Mouse (Mus musculus): ENCODE results near the gene Mrpl51.

Gene Mrpl51

DNA sequence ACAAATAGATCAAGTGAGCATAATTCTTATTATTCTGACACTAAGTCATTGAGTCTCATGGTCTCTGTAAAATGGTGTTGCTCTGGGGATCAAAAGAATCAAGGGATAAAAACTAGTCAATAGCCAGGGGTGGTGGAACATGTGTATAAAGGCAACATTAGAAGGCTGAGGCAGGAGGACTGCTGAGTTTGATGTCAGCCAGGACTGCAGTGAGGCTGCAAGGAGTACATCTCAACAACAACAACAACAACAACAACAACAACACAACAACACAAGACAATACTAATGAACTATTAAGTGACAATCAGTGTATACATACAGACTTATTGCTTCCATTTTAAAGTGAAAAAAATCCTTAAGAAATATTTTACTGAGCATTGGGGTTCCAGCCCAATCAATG, 785 bp upstream of the Mrpl51 start:
- in situ Hi-C loops (cut with MboI): no loop called here

DNA sequence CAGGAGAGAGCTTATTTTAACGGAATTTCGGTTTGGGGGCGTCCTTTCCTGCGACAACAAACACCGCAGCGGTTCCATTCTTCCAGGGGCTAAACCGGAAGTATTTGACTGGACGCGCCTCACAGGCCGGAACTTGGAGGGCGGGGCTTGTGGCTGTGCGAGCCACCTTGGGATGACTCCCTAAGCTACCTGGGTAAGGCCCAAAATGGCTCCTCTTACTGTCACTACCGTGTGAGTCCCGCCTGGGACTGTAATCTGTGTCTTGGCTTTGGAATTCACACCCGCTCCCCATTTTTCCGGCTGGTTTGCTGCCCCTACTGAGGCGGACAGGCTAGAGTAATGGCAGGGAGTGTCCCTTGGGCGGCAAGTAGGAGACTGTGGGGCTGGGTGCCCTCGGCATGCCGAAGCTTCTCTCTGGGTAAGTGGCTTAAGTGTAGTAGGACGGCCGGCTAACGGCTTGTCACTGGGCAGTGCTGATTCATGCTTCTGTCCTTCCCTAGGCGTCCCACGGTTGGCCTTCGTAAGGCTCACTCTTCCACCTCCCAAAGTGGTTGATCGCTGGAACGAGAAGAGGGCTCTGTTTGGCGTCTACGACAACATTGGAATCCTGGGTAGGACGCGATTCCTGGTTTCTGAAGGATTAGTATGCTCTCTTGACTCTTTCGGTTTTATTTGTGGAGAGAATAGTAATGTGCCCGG, 564 bp downstream of the Mrpl51 start:
- in situ Hi-C loops (cut with MboI): no loop called here

DNA sequence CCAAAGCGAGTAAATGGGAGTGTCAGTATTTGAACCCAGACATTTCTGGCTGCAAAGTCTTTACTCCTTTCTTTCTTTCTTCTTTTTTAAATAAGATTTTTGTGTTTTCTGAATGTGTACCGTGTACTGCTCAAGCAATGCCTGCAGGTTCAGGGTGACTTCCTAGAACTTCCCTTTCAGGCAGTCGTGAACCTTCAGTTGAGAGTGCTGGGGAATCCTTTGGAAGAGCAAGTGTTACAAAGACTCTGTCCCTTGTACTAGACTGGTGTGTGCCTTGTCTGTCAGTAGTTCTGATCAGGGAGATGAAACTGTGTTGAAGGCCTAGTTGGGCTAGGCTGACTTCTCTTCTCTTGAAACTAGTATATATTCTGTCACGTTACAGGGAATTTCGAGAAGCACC, 1.2 kb downstream of the Mrpl51 start:
- in situ Hi-C loops (cut with MboI): no loop called here

DNA sequence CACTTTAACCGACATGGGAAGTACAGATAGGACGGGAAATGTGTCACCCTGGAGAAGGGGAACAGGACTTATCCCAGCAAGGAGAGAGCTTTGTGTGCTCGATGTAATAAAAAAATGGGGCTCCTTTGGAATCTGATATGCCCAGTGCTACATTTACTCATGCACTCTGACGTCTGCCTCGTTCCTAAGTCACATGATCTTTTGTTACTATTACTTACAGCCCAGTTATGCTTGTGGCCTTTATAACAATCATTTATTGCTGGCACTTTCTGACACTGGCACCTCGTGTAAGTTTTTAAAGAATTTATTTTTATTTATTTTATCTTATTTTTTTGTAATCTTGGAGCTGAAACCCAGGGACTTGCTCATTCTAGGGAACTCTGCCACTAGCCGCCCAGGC, 1.8 kb downstream of the Mrpl51 start:
- in situ Hi-C loops (cut with MboI): no loop called here

DNA sequence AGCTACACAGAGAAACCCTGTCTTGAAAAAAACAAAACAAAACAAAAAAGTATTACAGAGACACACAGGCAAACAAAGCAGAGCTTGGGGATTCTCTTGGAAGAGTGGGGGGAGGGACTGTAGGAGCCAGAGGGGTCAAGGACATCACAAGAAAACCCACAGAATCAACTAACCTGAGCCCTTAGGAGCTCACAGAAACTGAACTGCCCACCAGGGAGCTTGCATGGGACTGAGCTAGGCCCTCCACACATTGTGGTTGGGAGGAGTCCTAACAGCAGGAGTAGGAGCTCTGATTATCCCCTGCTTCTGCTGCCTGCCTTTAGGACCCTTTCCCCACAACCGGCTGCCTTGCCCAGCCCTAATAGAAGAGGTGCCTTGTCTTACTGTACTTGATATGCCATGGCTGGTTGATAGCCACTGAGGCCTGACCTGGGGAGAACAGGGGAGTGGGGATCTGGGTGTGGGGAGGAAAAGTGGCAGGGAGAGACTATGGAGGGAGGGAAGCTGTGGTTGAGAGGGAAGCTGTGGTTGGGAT, 4.0 kb downstream of the Mrpl51 start:
- in situ Hi-C loops (cut with MboI): no loop called here

DNA sequence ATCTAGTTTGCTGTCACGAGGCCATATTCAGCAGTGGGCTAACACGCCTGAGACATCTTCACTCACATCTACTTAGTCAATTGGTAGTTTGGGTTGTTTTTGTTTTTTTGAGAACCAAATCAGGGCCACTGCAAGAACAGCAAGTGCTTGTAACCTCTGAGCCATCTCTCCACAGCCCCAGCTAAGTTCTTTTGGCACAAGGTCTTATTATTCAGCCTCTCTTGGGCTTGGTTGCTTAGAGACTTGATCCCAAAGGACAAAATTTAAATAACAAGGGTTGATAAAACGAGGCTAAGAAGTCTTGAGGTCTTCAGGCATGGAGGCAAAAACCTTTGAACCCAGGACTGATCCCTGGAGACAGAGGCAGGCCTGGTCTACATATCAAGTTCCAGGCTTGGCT, 4.7 kb downstream of the Mrpl51 start:
- in situ Hi-C loops (cut with MboI): no loop called here

DNA sequence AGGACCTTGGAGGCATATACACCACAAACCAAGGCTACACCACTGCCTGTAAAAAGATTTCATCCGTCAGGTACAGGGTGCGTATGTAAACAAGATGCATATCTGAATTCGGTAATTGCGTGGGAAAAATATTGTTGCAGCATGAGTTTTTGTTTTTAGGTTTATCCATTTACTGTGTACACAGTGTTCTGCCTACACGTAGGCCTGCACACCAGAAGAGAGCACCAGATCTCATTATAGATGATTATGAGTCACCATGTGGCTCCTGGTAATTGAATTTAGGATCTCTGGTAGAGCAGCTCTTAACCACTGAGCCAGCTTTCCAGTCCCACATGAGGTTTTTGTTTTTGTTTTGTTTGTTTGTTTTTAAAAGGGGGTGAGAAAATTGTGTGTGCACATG, 5.6 kb downstream of the Mrpl51 start:
- in situ Hi-C loops (cut with MboI): no loop called here

DNA sequence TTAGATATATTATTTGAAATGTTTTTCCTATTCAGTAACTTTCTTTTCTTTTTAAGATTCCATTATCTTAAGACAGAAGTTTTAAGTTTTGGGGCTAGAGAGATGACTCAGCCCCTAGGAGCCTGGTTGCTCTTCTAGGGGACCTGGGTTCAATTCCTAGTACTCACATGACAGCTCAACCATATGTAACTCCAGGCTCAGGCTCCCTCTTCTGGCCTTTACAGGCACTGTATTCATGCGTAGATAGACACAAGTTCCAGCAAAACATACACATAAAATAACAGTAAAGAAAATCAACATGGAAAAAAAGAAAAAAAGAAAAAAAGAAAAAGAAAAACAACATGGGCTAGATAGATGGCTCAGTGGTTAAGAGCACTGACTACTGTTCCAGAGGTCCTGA, 18.8 kb downstream of the Mrpl51 start:
- in situ Hi-C loops (cut with MboI): no loop called here

DNA sequence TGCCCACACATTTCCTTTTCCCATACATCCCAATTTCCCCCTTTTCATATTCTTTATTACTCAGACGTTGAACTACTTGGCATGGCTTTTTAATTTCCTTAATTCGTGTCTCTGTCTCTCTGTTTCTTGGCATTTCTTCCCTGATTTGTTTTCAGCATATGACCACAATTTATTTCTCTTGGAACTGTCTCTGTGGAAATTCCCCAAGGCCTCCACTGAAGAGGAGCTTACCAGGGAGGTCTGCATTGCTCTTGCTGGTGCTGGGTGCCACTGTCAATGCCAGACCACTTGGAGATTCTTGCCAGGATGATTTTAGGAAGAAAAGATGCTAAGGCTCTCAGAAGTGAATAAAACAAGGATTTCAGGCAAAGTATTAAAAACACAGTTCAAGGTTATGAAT, 21.0 kb downstream of the Mrpl51 start:
- in situ Hi-C loops (cut with MboI): no loop called here

DNA sequence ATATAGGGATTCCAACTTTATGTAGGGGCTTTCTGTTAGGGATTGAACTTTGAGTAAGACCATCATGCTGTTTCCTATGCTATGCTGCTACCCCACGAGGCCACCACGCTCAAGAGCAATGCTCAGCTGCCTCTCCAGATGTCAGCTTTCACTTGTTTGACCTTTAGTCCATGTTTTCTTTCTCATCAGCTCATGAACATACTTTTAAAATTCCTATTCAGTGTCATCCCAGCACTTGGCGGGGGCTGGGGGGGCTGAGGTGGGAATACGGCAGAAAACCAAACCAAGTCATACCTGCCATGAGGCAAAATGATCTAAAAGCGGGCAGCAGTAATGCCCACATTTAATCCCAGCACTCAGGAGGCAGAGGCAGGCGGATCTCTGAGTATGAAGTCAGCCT, 21.5 kb downstream of the Mrpl51 start:
- in situ Hi-C loops (cut with MboI): no loop called here

DNA sequence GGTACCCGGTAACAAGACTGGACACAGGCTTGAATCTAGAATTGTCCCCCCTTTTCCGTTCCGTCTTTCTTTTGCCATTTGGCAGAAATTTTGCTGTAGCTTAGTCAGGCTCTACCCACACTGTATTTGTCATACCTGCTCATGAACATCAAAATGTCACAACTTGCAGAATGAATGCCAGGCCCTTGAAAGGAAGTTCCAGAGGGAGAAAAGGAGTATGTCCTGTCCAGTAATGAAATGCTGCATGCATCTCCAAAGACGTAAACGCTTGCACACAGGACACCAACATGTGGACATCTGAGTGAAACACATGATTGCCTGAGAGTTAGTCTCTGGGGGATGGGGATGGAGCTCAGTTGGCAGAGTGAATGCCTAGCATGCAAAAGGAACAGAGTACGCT, 22.1 kb downstream of the Mrpl51 start:
- in situ Hi-C loops (cut with MboI): no loop called here

DNA sequence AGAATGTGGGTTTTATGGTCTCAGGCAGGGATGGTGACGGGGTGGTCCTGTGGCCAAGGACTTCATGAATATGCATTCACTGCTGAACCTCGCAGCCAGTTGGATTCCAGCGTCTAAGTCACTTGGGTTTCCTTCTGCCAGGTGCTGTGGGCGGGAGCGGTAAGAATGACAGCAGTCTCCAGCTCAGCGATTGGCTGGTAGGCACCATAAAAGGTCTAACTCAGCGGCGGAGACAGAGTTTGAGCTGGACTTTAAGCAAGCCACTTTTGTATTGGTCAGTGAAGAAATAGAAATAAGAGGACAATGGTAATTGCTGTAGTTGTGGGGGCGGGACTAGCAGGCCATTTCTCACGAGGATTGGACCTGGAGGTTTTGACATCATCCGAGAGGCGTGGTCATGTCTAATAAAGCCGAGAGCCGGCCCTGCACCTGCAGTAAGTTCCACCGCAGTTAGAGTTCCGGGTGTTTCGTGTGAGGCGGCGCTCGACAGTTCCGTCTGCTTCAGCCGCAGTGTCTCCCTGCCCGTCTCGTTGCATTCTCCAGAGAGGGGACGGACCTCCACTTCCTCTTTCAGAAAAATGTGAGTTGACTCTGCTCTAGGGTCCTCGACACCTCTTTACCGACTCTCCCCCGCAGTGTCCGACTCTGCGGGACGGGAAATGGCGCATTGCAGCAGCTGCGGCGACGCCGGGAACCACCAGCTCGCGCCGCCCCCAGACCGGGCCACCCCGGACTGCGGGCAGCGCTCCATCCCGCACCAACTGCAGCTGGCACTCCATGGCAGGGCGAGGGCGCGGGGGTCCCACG, 23.8 kb downstream of the Mrpl51 start, which contains the start of gene Vamp1:
TSS of gene Vamp1 (plus strand) at position 404 of the 807 bp plus-strand sequence.
- in situ Hi-C loops (cut with MboI): loop anchor here (5.0 kb wide), 1 partner anchor 57 kb away; no protein-coding TSS in a partner anchor

DNA sequence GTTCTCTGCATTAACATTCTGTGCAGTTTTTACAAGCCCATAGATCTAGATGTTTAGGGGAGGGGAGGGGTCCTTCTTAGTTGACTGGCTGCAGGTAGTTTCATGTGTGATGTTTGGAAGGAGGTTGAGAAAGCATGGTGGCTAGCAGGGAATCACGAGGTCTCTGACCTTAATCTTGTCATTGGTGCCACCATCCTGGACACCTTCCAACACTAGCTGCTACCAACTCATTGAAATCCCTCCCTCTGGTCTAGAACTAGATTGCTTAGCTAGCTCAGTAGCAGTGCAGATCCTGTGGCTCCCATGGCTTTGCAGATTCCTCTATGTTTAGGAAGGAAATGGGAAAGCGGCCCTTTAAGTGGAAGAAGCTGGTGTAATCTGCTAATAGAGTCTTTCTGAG, 25.3 kb downstream of the Mrpl51 start:
- in situ Hi-C loops (cut with MboI): loop anchor here (5.0 kb wide), 1 partner anchor 55 kb away; no protein-coding TSS in a partner anchor

DNA sequence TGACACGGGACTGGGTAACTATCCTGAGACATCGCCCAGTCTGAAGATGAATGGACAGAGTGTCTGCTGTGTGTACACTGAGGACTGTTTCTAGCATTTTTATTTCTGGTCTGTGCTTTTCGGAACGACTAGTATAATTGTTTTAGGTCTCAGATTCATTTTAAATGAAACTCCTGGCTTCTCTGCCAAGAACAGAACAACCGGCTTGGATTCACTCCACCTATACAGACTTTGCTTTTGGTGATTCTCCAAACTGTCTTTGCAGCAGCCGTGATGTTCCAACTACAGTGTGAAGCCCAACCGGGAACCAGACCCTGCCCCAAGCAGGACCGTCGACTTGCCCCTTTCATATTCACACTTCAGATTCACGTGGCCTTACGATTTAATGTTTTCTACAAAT, 26.3 kb downstream of the Mrpl51 start:
- in situ Hi-C loops (cut with MboI): loop anchor here (5.0 kb wide), 1 partner anchor 54 kb away; no protein-coding TSS in a partner anchor

DNA sequence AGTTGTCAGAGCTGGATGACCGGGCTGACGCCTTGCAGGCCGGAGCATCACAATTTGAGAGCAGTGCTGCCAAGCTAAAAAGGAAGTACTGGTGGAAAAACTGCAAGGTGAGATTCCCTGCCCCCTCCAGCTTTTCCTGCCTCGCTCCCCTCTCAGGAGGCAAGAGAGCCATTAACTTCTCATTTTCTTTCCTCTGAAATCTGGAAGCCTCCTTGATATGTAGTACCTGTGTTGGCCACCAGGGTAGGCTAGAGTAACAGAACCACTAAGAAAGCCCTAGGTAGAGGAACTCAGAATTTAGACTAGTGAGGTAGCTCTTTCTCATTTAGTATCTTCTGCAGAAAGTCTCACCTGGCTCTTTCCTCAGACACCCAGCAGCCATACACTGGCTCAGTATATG, 27.4 kb downstream of the Mrpl51 start:
- in situ Hi-C loops (cut with MboI): loop anchor here (5.0 kb wide), 1 partner anchor 53 kb away; no protein-coding TSS in a partner anchor

DNA sequence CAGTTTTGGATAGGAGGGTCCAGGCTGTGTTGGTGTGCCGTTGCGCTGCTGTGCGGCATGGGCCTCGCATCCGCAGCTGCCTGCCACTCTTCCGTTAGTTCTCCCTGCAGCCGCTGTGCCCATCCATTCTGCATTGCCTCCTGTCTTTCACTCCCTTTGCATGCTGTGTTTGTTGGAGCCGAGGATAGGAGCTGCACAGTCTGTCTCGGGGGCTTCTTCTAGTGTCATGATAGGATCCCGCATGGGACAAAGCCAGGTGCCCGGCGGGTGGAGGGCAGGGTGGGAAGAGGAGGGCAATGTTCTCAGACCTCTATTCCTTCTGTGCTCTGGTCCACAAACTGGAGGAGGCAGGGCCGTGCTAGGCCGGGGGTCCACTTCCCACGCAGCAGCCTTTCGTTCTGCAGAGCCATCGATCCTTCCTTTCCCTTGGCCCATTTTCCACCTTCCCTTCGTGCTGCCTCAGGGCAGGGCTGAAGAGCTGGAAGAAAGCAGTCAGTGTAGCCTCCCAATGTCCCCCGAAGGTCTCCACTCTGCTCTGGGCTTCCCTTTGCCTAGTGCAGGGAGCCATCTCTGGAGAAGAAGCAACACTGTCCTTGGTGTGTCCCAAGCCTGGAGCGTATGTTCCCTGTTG, 29.6 kb downstream of the Mrpl51 start:
- in situ Hi-C loops (cut with MboI): no loop called here

DNA sequence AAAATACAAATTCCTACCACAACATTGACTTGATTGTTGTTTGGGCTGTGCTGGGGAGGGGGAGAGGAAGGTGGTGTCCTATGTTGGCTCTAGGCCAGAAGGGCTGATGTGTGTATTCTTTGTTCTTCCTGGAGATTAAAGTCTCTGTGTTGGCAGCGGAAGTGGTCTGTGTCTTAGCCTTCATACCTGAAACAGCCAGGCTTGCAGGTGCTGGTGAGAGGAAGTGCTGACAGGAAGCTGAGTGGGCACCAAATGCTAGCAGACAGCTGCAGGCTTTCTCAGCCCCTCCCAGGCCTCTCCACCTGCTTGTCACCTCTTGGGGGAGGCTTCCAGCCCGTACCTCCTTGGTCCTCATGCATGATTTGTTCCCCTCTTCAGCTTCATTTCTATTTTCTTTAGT, 30.5 kb downstream of the Mrpl51 start:
- in situ Hi-C loops (cut with MboI): no loop called here

DNA sequence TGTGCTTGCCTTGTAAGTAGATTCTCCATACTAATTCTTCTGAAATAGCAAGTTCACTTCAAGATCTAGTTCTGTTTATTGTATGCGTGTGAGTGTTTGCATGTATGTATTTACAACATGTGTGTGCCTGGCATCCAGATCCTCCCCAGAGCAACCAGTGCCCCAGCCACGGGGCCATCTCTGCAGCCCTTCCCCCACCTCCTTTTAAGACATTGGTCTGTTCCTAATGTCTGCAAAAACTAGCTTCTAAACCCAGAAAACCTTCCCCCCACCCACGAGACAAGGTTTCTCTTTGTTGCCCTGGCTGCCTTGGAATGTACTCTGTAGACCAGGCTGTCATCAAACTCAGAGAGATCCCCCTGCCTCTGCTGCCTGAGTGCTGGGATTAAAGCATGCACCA, 31.0 kb downstream of the Mrpl51 start:
- in situ Hi-C loops (cut with MboI): no loop called here

DNA sequence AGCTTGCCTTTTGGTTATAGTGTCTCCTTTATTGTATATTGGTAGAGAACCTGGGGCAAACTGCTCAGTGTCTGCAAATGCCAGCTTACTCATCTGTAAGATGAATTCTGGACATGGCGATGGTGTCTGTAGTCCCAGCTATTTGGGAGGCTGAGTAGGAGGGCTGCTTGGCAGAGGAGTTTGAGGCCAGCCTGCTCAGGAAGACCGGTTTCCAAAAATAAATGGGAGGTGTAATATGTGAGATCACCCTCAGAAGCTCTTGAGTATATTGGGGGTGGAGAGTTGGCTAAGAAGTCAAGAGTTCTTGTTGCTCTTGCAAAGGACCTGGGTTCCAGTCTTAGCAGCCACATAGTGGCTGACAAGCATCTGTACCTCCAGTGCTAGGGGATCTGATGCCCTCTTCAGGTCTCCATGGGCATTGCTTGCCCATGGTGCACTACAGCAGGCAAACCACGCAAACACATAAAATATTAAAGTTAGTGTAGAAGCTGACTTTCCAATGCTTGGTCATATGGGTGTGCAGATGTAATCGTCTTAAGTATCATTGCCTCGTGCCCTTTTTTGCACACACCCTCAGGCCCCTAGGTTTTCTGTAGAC, 34.0 kb downstream of the Mrpl51 start:
- in situ Hi-C loops (cut with MboI): no loop called here

DNA sequence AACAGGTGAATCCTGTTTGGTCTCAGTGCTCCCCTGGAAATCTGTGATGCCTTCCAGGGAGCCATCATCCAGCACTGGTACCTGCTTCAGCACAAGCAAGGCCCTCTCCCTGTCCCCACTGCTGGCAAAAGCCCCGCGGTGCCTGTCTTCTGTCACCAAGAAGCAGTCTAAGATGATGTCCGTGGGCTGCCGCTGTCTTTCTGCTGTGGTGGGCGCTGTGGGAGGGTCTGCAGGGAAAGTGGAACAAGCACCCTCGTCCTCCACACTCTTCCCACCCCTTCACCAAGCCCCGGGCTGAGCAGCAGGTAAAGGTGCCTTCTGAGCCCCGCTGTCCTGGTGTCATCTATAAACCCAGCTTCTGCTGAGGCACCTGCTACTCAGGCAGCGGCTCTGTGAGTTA, 39.0 kb downstream of the Mrpl51 start:
- in situ Hi-C loops (cut with MboI): no loop called here

DNA sequence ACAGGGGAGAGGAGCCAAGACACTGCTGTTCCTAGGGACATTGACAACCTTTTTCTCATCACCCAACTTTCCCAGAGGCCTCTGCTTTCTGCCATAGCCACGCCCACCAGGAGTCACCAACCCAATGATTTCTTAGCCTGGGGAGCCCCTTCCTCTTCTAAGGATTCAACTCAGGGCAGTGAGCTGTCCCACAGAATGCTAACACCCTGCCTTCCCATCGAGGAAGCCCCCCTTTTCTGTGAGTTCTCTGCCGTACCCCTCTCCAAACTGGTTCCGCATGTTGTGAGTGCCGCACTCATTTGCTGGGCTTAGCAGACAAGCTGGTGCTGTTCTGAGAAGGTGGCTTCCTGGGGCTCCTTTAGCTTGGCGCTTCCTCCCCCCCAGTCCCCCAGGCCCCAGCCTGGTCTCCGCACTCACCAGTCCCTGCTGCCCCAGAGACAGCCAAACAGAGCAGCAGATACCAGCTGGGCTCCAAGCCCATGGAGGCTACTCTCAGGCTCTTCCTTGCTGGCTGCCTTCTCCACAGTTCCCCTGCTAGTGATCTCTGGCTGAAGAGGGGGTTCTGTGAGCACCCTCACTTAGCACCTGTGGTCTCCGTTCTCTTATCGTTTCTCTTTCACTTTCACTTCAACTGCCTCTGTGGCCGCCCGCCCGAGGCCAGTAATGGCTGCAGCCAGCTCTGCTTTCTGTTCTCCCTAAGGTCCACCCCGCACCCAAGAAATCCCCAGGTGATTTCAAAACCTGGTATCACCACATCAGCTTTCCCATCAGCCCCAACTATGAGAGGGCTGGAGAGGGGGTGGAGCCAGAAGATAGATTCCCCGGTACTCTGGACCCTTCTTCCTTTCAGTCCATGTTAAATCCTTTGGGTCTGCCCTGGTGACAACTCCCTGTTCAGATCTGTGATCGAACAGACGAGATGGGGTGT, 39.8 kb downstream of the Mrpl51 start, which contains the start of gene Tapbpl:
TSS of gene Tapbpl (minus strand) at position 744 of the 928 bp plus-strand sequence.
- in situ Hi-C loops (cut with MboI): no loop called here
